Mouse (Mus musculus) MEL (cell line): Measurements from ENCODE around the gene Alpk1.

ENCODE experiments used
- CTCF ChIP-seq, 3 experiments: IDR thresholded peaks in 2 of 3; conservative IDR thresholded peaks in 1 of 3; 2 replicates each; pipeline ENCODE4 v1.5.1; 2011 to 2012; ENCODE audit warnings: low read length in 3 of 3, low read depth in 2 of 3, mild to moderate bottlenecking in 2 of 3, improper control_type of control experiment in 1 of 3, inconsistent platforms in 1 of 3, mixed read lengths in 1 of 3, moderate library complexity in 1 of 3; ENCODE audit not compliant: control insufficient read depth in 1 of 3, insufficient read depth in 1 of 3, poor library complexity in 1 of 3, severe bottlenecking in 1 of 3
- EP300 ChIP-seq, 2 experiments: IDR thresholded peaks; 2 replicates each; pipeline ENCODE4 v1.6.1; 2011; ENCODE audit warnings: improper control_type of control experiment in 2 of 2, low read length in 2 of 2, low read depth in 1 of 2, mild to moderate bottlenecking in 1 of 2
- GATA1 ChIP-seq: IDR thresholded peaks from 2 replicates; pipeline ENCODE4 v1.6.1; 2011; ENCODE audit warnings: low read depth, low read length, improper control_type of control experiment
- MAZ ChIP-seq: IDR thresholded peaks from 2 replicates; pipeline ENCODE4 v1.6.1; 2012; ENCODE audit warnings: low read depth, mild to moderate bottlenecking, inconsistent platforms, low read length, improper control_type of control experiment
- POLR2AphosphoS2 ChIP-seq: IDR thresholded peaks from 2 replicates; pipeline ENCODE4 v1.6.1; 2011; ENCODE audit warnings: low read length, improper control_type of control experiment
- RAD21 ChIP-seq: IDR thresholded peaks from 2 replicates; pipeline ENCODE4 v1.6.1; 2011; ENCODE audit warnings: mild to moderate bottlenecking, low read depth, low read length, improper control_type of control experiment
- TBP ChIP-seq: IDR thresholded peaks from 2 replicates; pipeline ENCODE4 v1.8.0; 2011; ENCODE audit warnings: low read depth, low read length, improper control_type of control experiment

GRCm38 (mm10) chr3:127720050-127720449, 60.3 kb downstream of the Alpk1 start:
- TF ChIP-seq EP300 (IDR thresholded peaks at IDR 0.05; ENCODE audit: low read depth in 1 of 2, low read length in 2 of 2) (no peak), RAD21 (no peak), CTCF (IDR thresholded peaks at IDR 0.05 in 2 of 3, conservative IDR thresholded peaks at IDR 0.05 in 1 of 3; ENCODE audit: control insufficient read depth in 1 of 3, insufficient read depth in 1 of 3, low read depth in 2 of 3, low read length in 3 of 3, poor library complexity in 1 of 3, severe bottlenecking in 1 of 3) (no peak), POLR2AphosphoS2 (no peak), TBP (no peak), GATA1 (no peak), MAZ (no peak)
